Mouse (Mus musculus) midbrain, postnatal 0 days (tissue): ENCODE results near the gene Dynlt1a. TPM values are rescaled to one million over a fixed set of nuclear protein-coding genes. Genes with fewer than 3 reads are reported as not detected.
"Not testable (repeated sequence)": the region's sequence is repeated elsewhere in the genome, so short reads cannot be mapped to it uniquely, and the experiment has no call there.

Source experiments
- ATAC-seq: fragments of 200-750 bp; cut with Nextera tagmentation; 2 replicates; pipeline ENCODE4 v1.8.0; 2017; ENCODE audit warnings: moderate number of reproducible peaks, mild to moderate bottlenecking, moderate TSS enrichment, moderate library complexity; ENCODE audit not compliant: low FRiP score
- DNase-seq: peaks from one replicate; pipeline ENCODE4 v3.0.0-alpha.2; 2015; ENCODE audit warnings: low spot score
- H3K27ac ChIP-seq: fragments of 300-500 bp; sonication (generic); 2 replicates; pipeline ENCODE4 v1.5.1; 2014; ENCODE audit warnings: low read depth, mild to moderate bottlenecking, low read length, mixed read lengths
- H3K27me3 ChIP-seq: fragments of 300-500 bp; sonication (generic); 2 replicates; pipeline ENCODE4 v1.6.1; 2014; ENCODE audit warnings: low read length, control low read depth, mixed read lengths; ENCODE audit not compliant: insufficient read depth
- H3K36me3 ChIP-seq: fragments of 300-500 bp; sonication (generic); 2 replicates; pipeline ENCODE4 v1.6.1; 2014; ENCODE audit warnings: low read length, control low read depth, mixed read lengths; ENCODE audit not compliant: insufficient read depth
- H3K4me1 ChIP-seq: fragments of 300-500 bp; sonication (generic); 2 replicates; pipeline ENCODE4 v1.6.1; 2014; ENCODE audit warnings: mild to moderate bottlenecking, control low read depth, antibody characterized with exemption, low read length, mixed read lengths; ENCODE audit not compliant: insufficient read depth
- H3K4me2 ChIP-seq: fragments of 300-500 bp; sonication (generic); 2 replicates; pipeline ENCODE4 v1.6.1; 2014; ENCODE audit warnings: low read depth, mild to moderate bottlenecking, low read length, mixed read lengths; ENCODE audit not compliant: poor library complexity, severe bottlenecking
- H3K4me3 ChIP-seq: fragments of 300-500 bp; sonication (generic); 2 replicates; pipeline ENCODE4 v1.5.1; 2014; ENCODE audit warnings: low read depth, mild to moderate bottlenecking, low read length, moderate library complexity
- H3K9ac ChIP-seq: fragments of 300-500 bp; sonication (generic); replicated peaks from 2 replicates; pipeline ENCODE4 v1.6.1; 2014; ENCODE audit warnings: mild to moderate bottlenecking, low read length, moderate library complexity, mixed read lengths; ENCODE audit not compliant: poor library complexity, severe bottlenecking
- H3K9me3 ChIP-seq: fragments of 300-500 bp; sonication (generic); 2 replicates; pipeline ENCODE4 v1.6.1; 2016; ENCODE audit warnings: low read length, control low read depth
- WGBS: fragments of 180-500 bp; shearing (Covaris S2); extraction: QIAGEN DNeasy Blood & Tissue Kit; methylation state at CpG from one replicate; pipeline ENCODE4 v1.1.7; 2014; 5-methylcytosine and 5-hydroxymethylcytosine counted together
- polyA plus RNA-seq: library from polyadenylated mRNA; unstranded; fragments of >200 nt; fragmentation: Nextera tagmentation; extraction: Ambion mirVana; gene quantifications from 2 replicates; pipeline ENCODE4 v1.2.1, GENCODE M21; 2015
- total RNA-seq: library from RNA; depleted of rRNA; stranded (reverse); fragments of >200 nt; gene quantifications from 2 replicates; pipeline ENCODE4 v1.2.3, GENCODE M21; 2014; rRNA removed

Gene Dynlt1a
- total RNA-seq (31.2 and 32.6 TPM in 2 replicates), polyA plus RNA-seq (44.0 and 45.0 TPM in 2 replicates)

GRCm38 (mm10) chr17:6317339-6317985 is at the start of gene Dynlt1a:
Gene Dynlt1a (minus strand): TSS chr17:6317500.
- 6% methylated on average over 22 of the region's 23 CpGs for WGBS
- Histone ChIP-seq H3K4me3 (peak within 1 kb of the TSS; percentile 31), H3K4me2 (peak within 1 kb of the TSS; percentile 39), H3K27ac (peak within 1 kb of the TSS; percentile 43)
- H3K9ac ChIP-seq, H3K36me3 ChIP-seq, H3K27me3 ChIP-seq, H3K9me3 ChIP-seq, H3K4me1 ChIP-seq: not testable (repeated sequence)
- peak; percentile 76 for ATAC-seq
- DNase-seq = peak; percentile 94

- not testable (repeated sequence) for H3K4me3 ChIP-seq, H3K27ac ChIP-seq, ATAC-seq, H3K36me3 ChIP-seq, H3K4me1 ChIP-seq, H3K4me2 ChIP-seq, H3K27me3 ChIP-seq, H3K9me3 ChIP-seq, H3K9ac ChIP-seq, DNase-seq
- WGBS = 87% methylated on average over 10 of the region's 10 CpGs
Measured at GRCm38 (mm10) chr17:6355256-6355655, 38.0 kb upstream of the Dynlt1a start.

GRCm38 (mm10) chr17:6342606-6343294 is 25.4 kb upstream of the Dynlt1a start:
- H3K27ac ChIP-seq, H3K4me1 ChIP-seq, H3K36me3 ChIP-seq, H3K27me3 ChIP-seq, DNase-seq, H3K4me3 ChIP-seq, H3K4me2 ChIP-seq, H3K9me3 ChIP-seq, H3K9ac ChIP-seq: not testable (repeated sequence)
- ATAC-seq = peak; percentile 23; the same call in 1 of the 2 replicates
- WGBS = no CpG with 5 or more reads among the region's 12 CpGs

GRCm38 (mm10) chr17:6328997-6329396 is 11.7 kb upstream of the Dynlt1a start:
- not testable (repeated sequence) for H3K36me3 ChIP-seq, H3K27me3 ChIP-seq, H3K4me1 ChIP-seq, H3K9me3 ChIP-seq, ATAC-seq, H3K27ac ChIP-seq, H3K9ac ChIP-seq, H3K4me3 ChIP-seq, DNase-seq, H3K4me2 ChIP-seq
- 78% methylated on average over 3 of the region's 4 CpGs for WGBS

GRCm38 (mm10) chr17:6327554-6327953 is 10.3 kb upstream of the Dynlt1a start:
- 98% methylated on average over 7 of the region's 7 CpGs for WGBS
- not testable (repeated sequence) for DNase-seq, H3K4me1 ChIP-seq, H3K27me3 ChIP-seq, H3K27ac ChIP-seq, ATAC-seq, H3K36me3 ChIP-seq, H3K4me3 ChIP-seq, H3K9ac ChIP-seq, H3K9me3 ChIP-seq, H3K4me2 ChIP-seq

GRCm38 (mm10) chr17:6325543-6325942 is 8.2 kb upstream of the Dynlt1a start:
- H3K4me3 ChIP-seq, H3K4me2 ChIP-seq, H3K9ac ChIP-seq, H3K27ac ChIP-seq, DNase-seq, H3K4me1 ChIP-seq, H3K27me3 ChIP-seq, H3K9me3 ChIP-seq, H3K36me3 ChIP-seq, ATAC-seq: not testable (repeated sequence)
- 69% methylated on average over 6 of the region's 6 CpGs for WGBS

- not testable (repeated sequence) for H3K4me1 ChIP-seq, H3K27me3 ChIP-seq, H3K4me2 ChIP-seq, ATAC-seq, H3K9me3 ChIP-seq, H3K9ac ChIP-seq, H3K4me3 ChIP-seq, H3K27ac ChIP-seq, DNase-seq, H3K36me3 ChIP-seq
- WGBS = 54% methylated on average over 10 of the region's 10 CpGs
Measured at GRCm38 (mm10) chr17:6325021-6325420, 7.7 kb upstream of the Dynlt1a start.

GRCm38 (mm10) chr17:6321778-6322101 is 4.4 kb upstream of the Dynlt1a start:
- H3K36me3 ChIP-seq, H3K9ac ChIP-seq, H3K27me3 ChIP-seq, H3K9me3 ChIP-seq, DNase-seq, ATAC-seq, H3K4me1 ChIP-seq, H3K4me3 ChIP-seq, H3K4me2 ChIP-seq, H3K27ac ChIP-seq: not testable (repeated sequence)
- WGBS = no CpG with 5 or more reads among the region's 10 CpGs
